Mouse (Mus musculus): ENCODE results near the gene Pla2g2d. TPM values are rescaled to one million over a fixed set of nuclear protein-coding genes. Genes with fewer than 3 reads are reported as not detected.

The Pla2g2d gene
- total RNA-seq (2018; cell fraction: chromatin; rRNA removed), result not detected
- not detected for total RNA-seq (2018; cell fraction: cytosol; rRNA removed)
- not detected for total RNA-seq (2018; cell fraction: nucleus; rRNA removed)
- polyA plus RNA-seq (2018), result not detected in 3 replicates

GRCm38 (mm10) chr4:138775435-138775834 is at the start of gene Pla2g2d:
Gene Pla2g2d, plus strand, starts transcription at chr4:138775735.
- 36% methylated on average over 6 of the region's 6 CpGs for WGBS (ENCODE audit: missing documents)
- Histone ChIP-seq H3K27ac (no peak within 1 kb of the TSS), H3K79me2 (ENCODE audit: inconsistent target) (no peaks in the 10 kb centered on the region), H3K36me3 (ENCODE audit: inconsistent target) (no peaks in the 10 kb centered on the region), H3K4me3 (ENCODE audit: inconsistent target) (no peak within 1 kb of the TSS)

- 67% methylated on average over 5 of the region's 5 CpGs for WGBS (ENCODE audit: missing documents)
- H3K4me3 ChIP-seq (ENCODE audit: inconsistent target), result no peak overlapping the region
- no peaks in the 10 kb centered on the region for H3K79me2 ChIP-seq (ENCODE audit: inconsistent target)
- no peak overlapping the region for H3K27ac ChIP-seq
- H3K36me3 ChIP-seq (ENCODE audit: inconsistent target), result no peaks in the 10 kb centered on the region
Observed at GRCm38 (mm10) chr4:138725751-138726150, 49.8 kb upstream of the Pla2g2d start.

DNA sequence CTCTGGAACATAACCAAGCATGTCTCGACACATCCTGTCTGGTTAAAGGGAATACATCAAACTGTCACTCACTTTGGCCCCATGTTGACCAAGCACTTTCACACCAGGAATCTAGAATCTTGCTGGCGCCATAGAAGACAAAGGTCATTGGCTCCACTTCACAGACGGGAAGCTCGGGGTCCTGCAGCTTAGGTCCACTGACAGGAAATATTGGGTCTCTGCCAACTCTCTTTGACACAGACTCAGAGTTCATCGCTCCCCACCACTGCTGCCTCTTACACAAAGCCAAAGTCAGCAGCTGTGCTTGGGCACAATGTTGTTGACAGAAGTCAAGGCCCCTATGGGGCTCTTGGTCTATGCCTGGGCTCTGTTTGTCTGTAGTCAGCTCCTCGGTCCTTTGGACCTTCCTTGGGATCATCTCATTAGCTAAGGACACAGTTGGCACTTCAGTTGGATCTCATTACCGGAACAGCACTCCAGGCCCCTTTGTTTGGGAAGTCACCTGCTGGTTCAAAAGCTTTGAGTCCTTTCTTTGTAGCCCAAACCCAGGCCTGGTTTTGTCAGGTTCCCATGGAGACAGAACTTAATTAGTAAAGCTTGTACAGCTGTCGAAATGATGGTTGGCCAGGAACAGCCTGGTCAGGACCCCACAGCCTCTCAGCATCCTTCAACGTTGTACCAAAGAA is 46.4 kb upstream of the Pla2g2d start:
- WGBS (ENCODE audit: missing documents), result 78% methylated on average over 9 of the region's 9 CpGs
- Histone ChIP-seq H3K36me3 (ENCODE audit: inconsistent target) (no peaks in the 10 kb centered on the region), H3K27ac (no peak overlapping the region), H3K79me2 (ENCODE audit: inconsistent target) (no peaks in the 10 kb centered on the region), H3K4me3 (ENCODE audit: inconsistent target) (no peak overlapping the region)

DNA sequence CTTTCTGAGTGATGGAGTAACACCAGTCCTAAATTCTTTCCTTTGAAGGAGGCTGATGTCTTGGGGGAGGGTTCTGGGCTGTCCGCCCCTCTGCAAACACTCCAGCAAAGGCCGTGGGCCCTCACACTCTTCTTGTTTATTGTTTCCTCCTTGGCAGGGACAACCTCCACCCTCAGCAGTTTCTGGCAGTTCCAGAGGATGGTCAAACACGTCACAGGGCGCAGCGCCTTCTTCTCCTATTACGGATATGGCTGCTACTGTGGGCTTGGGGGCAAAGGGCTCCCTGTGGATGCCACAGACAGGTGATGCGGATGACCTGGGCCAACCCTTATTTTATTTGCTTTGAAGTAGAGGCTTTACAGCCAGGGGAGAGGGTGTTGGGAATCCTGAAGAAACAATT is 41.4 kb upstream of the Pla2g2d start:
- 75% methylated on average over 7 of the region's 7 CpGs for WGBS (ENCODE audit: missing documents)
- Histone ChIP-seq H3K36me3 (ENCODE audit: inconsistent target) (no peaks in the 10 kb centered on the region), H3K4me3 (ENCODE audit: inconsistent target) (no peak overlapping the region), H3K27ac (no peak overlapping the region), H3K79me2 (ENCODE audit: inconsistent target) (no peaks in the 10 kb centered on the region)

- H3K36me3 ChIP-seq (ENCODE audit: inconsistent target), result no peaks in the 10 kb centered on the region
- no peak overlapping the region for H3K4me3 ChIP-seq (ENCODE audit: inconsistent target)
- H3K79me2 ChIP-seq (ENCODE audit: inconsistent target), result no peaks in the 10 kb centered on the region
- WGBS (ENCODE audit: missing documents), result 87% methylated on average over 4 of the region's 4 CpGs
- no peak overlapping the region for H3K27ac ChIP-seq
Observed at GRCm38 (mm10) chr4:138734863-138735262, 40.7 kb upstream of the Pla2g2d start.

DNA sequence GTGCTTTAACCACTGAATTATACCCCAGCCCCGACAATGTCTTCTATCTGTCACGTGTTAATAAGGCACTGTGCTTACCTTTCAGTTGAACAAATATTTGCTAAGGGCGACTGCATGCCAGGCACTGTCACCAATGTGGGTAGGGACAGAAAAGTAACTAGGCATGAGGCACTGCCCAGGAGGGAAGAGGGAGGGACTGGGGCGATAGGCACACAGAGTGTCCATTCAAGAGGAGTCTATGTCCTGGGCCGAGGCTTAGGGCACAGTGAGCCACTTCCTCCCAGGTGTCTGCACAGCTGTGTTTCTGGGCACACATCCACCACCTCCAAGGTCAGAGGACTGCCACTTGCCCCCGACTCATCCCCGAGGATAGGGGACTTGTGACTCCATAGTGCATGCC is 38.5 kb upstream of the Pla2g2d start, which contains the start of gene Ubxn10:
Gene Ubxn10 (minus strand): TSS at position 137 of the 400 bp plus-strand sequence.
- Histone ChIP-seq H3K27ac (no peak within 1 kb of the TSS), H3K36me3 (ENCODE audit: inconsistent target) (no peaks in the 10 kb centered on the region), H3K4me3 (ENCODE audit: inconsistent target) (no peak within 1 kb of the TSS), H3K79me2 (ENCODE audit: inconsistent target) (no peaks in the 10 kb centered on the region)
- 60% methylated on average over 6 of the region's 7 CpGs for WGBS (ENCODE audit: missing documents)

DNA sequence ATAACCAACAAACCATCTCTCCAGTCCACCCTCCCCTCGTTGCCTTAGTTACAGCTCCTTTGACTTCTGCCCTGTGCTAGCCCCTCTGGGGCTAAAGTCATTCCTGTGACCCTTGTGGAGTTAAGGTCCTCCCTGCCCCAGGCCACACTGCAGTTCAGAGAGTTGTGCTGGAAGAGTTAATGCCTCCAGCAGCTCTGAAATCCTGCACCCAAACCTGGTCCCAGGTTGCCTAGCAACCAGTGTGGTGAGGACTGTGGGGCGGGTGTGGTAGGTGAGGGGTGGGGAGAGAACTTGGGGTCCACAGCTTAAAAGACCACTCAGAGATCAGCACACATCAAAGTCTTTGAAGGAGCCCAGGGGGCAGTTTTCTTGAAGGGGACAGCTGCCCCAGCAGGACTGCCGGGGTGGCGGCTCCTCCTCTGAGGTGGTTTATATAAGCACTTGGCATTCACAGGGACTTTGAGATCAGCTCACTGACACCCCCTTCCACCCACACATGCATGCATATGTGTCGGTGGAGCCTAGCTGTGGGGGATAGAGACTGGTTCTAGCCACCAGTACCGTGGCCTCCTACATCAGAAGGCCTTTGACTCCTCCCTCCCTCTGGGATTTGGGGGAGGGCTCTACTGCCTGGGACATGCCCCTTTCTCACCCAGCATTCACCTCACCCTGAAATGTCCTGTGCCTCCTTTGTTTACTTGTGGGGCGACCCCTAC is 36.2 kb upstream of the Pla2g2d start:
- Histone ChIP-seq H3K79me2 (ENCODE audit: inconsistent target) (no peaks in the 10 kb centered on the region), H3K4me3 (ENCODE audit: inconsistent target) (no peak overlapping the region)
- 46% methylated on average over 7 of the region's 7 CpGs for WGBS (ENCODE audit: missing documents)

DNA sequence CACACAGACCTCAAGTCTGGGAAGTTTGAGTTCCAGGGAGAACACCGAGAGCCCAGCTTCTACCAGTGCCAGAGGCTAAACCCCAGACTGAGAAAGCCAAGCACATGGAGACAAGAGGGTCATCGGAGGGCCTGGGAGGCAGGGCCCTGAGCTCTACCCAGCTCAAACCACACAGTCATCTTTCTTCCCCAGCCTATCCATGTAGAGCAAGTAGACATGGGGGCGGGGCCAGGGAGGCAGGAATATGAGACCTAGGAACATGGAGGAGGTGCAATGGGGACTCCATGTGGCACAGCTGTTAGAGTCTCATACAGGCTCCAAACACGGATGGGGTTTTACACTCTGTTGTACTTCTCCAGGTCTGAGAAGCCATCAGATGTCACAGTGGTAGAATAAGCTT is 29.7 kb upstream of the Pla2g2d start:
- no peaks in the 10 kb centered on the region for H3K36me3 ChIP-seq (ENCODE audit: inconsistent target)
- H3K79me2 ChIP-seq (ENCODE audit: inconsistent target), result no peaks in the 10 kb centered on the region
- no peak overlapping the region for H3K4me3 ChIP-seq (ENCODE audit: inconsistent target)
- H3K27ac ChIP-seq, result no peak overlapping the region
- 84% methylated on average over 4 of the region's 4 CpGs for WGBS (ENCODE audit: missing documents)

More for the DNA sequence above, 36.2 kb upstream of the Pla2g2d start:
- Histone ChIP-seq H3K36me3 (ENCODE audit: inconsistent target) (no peaks in the 10 kb centered on the region), H3K27ac (no peak overlapping the region)

- WGBS (ENCODE audit: missing documents), result 85% methylated on average over 9 of the region's 9 CpGs
- Histone ChIP-seq H3K79me2 (ENCODE audit: inconsistent target) (no peaks in the 10 kb centered on the region), H3K36me3 (ENCODE audit: inconsistent target) (no peaks in the 10 kb centered on the region), H3K27ac (no peak overlapping the region), H3K4me3 (ENCODE audit: inconsistent target) (no peak overlapping the region)
Observed at GRCm38 (mm10) chr4:138746866-138747265, 28.7 kb upstream of the Pla2g2d start.

GRCm38 (mm10) chr4:138747851-138748250 is 27.7 kb upstream of the Pla2g2d start:
- Histone ChIP-seq H3K4me3 (ENCODE audit: inconsistent target) (no peak overlapping the region), H3K27ac (no peak overlapping the region), H3K79me2 (ENCODE audit: inconsistent target) (no peaks in the 10 kb centered on the region), H3K36me3 (ENCODE audit: inconsistent target) (no peaks in the 10 kb centered on the region)
- 73% methylated on average over 10 of the region's 10 CpGs for WGBS (ENCODE audit: missing documents)

DNA sequence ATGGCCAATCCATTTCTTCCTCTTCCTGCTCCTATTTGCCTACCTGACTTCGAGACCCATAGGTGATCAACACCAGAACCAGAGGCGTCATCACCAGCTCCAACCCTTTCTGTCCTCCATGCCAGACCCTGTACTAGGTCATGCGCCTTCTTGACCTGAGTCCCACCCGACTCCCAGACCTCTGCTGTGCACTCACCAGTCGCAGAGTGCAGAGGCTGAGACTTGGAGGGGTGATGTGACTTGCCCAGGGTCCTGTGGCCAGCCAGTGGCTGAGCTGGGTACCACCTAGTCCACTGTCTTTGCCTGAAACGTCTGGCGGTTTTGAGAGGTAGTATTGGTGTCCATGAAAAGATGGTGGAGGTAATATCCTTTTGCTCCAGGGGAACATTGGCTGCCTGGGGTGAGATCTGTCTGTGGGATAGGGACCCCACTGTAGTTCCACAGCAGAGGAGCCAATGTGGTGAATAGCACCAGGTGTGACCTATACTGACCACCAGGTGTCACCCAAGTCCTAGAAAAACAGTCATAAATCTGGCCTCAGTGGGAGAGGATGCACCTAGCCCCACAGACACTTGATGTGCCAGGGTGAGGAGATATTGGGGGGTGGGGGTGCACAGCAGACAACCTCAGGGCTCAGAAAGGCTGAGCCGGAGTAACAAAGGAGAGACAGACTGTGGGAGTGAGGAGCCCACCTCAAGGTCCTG is 27.0 kb upstream of the Pla2g2d start:
- H3K27ac ChIP-seq, result no peak overlapping the region
- H3K79me2 ChIP-seq (ENCODE audit: inconsistent target), result no peaks in the 10 kb centered on the region
- no peak overlapping the region for H3K4me3 ChIP-seq (ENCODE audit: inconsistent target)
- WGBS (ENCODE audit: missing documents), result 56% methylated on average over 8 of the region's 8 CpGs
- H3K36me3 ChIP-seq (ENCODE audit: inconsistent target), result no peaks in the 10 kb centered on the region

DNA sequence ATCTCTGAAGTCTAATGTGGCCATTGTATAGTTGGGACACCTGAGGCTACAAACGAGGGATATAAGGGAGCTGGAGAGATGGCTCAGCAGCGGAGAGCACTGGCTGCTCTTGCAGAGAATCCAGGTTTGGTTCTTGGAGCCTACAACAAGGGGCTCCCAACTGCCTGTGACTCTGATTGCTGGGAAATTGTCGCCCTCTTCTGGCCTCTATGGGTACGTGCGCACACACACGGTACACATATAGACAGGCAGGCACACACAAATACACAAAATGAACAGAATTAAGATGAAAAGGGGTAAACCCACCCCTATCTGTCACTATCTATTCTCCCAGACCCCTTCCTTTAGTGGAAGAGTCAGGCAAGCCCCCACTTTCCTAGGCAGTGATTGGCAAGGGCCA is 22.9 kb upstream of the Pla2g2d start:
- no peak overlapping the region for H3K27ac ChIP-seq
- no peaks in the 10 kb centered on the region for H3K36me3 ChIP-seq (ENCODE audit: inconsistent target)
- no peaks in the 10 kb centered on the region for H3K79me2 ChIP-seq (ENCODE audit: inconsistent target)
- WGBS (ENCODE audit: missing documents), result 92% methylated on average over 6 of the region's 6 CpGs
- no peak overlapping the region for H3K4me3 ChIP-seq (ENCODE audit: inconsistent target)

- no peaks in the 10 kb centered on the region for H3K79me2 ChIP-seq (ENCODE audit: inconsistent target)
- no peak overlapping the region for H3K27ac ChIP-seq
- H3K4me3 ChIP-seq (ENCODE audit: inconsistent target), result no peak overlapping the region
- no peaks in the 10 kb centered on the region for H3K36me3 ChIP-seq (ENCODE audit: inconsistent target)
- WGBS (ENCODE audit: missing documents), result 89% methylated on average over 3 of the region's 3 CpGs
Observed at GRCm38 (mm10) chr4:138753608-138754007, 21.9 kb upstream of the Pla2g2d start.

GRCm38 (mm10) chr4:138754432-138754831 is 21.1 kb upstream of the Pla2g2d start:
- no peaks in the 10 kb centered on the region for H3K79me2 ChIP-seq (ENCODE audit: inconsistent target)
- H3K36me3 ChIP-seq (ENCODE audit: inconsistent target), result no peaks in the 10 kb centered on the region
- no peak overlapping the region for H3K4me3 ChIP-seq (ENCODE audit: inconsistent target)
- 79% methylated on average over 9 of the region's 9 CpGs for WGBS (ENCODE audit: missing documents)
- no peak overlapping the region for H3K27ac ChIP-seq

GRCm38 (mm10) chr4:138755439-138755838 is 20.1 kb upstream of the Pla2g2d start:
- H3K36me3 ChIP-seq (ENCODE audit: inconsistent target), result no peaks in the 10 kb centered on the region
- H3K4me3 ChIP-seq (ENCODE audit: inconsistent target), result no peak overlapping the region
- WGBS (ENCODE audit: missing documents), result 76% methylated on average over 4 of the region's 4 CpGs
- no peak overlapping the region for H3K27ac ChIP-seq
- no peaks in the 10 kb centered on the region for H3K79me2 ChIP-seq (ENCODE audit: inconsistent target)
